Mouse (Mus musculus): ENCODE results near the gene Lyve1.
"Not testable (repeated sequence)": the region's sequence is repeated elsewhere in the genome, so short reads cannot be mapped to it uniquely, and the experiment has no call there.

The Lyve1 gene

GRCm38 (mm10) chr7:110862751-110863289 lies at the start of gene Lyve1:
TSS of gene Lyve1 (minus strand) at chr7:110863239.
- no peak for DNase-seq (ENCODE audit: low spot score)

GRCm38 (mm10) chr7:110908209-110909144 lies 45.4 kb upstream of the Lyve1 start:
- no peak for DNase-seq (ENCODE audit: low spot score)

- DNase-seq (ENCODE audit: low spot score), result no peak
Measured at GRCm38 (mm10) chr7:110906566-110906965, 43.5 kb upstream of the Lyve1 start.

GRCm38 (mm10) chr7:110903226-110903625 lies 40.2 kb upstream of the Lyve1 start:
- DNase-seq (ENCODE audit: low spot score), result no peak

DNA sequence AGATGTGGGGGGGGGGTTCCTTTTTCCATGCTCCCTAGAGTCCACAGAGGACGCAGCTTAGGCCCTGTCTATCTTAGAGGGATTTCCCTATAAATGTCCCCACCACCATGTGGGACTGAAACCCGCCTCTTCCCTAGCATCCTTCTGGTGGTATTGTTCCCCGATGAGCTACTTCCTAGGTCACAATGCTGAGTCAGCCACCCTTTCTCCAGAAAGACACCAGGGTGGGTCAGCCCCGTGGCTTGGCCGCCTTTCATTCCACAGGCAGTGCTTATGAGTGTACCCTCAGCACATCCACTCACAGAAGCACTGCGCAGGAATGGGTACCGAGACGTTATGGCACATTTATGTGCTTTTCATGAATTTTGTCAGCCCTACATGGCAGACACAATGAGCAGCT lies 34.2 kb upstream of the Lyve1 start:
- DNase-seq (ENCODE audit: low spot score), result no peak

GRCm38 (mm10) chr7:110896453-110896852 lies 33.4 kb upstream of the Lyve1 start:
- DNase-seq (ENCODE audit: low spot score), result no peak

DNA sequence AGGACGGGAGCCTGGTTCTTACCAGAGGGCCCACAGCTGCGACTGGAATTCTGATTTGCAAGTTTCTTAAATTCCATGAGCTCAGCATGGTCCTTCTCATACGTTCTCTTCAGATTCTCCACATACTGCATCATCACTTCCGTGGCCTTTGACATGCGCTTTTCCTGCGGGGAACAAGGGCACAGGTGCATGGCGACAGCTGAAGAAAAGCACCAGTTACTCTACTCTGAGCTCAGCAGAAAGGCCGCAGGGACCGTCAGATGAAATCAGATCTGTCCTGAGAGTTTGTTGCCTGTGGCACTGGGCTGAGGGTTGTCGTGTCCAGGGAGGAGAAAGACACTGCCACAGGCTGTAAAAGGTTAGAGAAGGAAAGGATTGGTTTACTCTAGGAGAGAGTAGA lies 32.7 kb upstream of the Lyve1 start:
- DNase-seq (ENCODE audit: low spot score), result not testable (repeated sequence)

DNA sequence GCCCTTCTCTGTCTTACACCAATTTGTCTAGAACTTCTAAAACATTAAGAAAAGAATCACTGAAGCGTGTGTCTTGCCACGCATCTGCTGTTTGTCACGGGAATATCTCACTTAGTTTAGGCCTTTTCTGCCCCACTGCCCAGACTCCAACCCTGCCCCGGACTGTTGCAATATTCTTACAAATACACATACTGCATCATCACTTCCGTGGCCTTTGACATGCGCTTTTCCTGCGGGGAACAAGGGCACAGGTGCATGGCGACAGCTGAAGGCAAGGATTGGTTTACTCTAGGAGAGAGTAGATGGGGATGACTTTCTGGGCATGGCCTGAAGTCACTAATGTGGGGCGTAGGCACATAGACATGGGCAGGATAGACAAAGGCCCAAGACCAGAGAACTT lies 31.6 kb upstream of the Lyve1 start:
- DNase-seq (ENCODE audit: low spot score), result no peak

- no peak for DNase-seq (ENCODE audit: low spot score)
Measured at GRCm38 (mm10) chr7:110893943-110894610, 31.0 kb upstream of the Lyve1 start.

DNA sequence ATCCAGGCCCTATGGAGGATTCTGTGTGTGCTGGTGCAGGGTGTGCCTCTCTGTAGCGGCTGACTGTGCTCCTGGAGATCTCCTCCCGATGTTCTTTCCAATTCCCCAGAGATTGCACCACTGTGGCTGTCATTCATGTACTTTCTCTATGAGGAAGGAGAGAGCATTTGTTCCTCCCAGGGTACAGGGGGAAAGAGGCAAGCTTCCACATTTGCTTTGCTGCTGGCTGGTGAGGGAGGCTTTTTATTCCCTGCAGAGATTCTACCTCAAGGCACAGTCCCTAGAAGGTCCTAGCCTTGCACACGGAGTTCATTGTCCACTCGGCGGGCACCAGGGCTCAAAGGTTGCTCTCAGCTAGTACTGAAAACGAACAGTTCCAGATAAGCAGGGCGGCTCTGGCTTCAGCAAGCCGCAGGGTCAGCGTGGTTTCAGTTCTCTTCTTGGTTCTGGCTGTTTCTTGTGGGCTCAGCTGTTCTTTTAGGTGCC lies 28.5 kb upstream of the Lyve1 start:
- peak; percentile 65 for DNase-seq (ENCODE audit: low spot score)

- no peak for DNase-seq (ENCODE audit: low spot score)
Measured at GRCm38 (mm10) chr7:110881746-110882333, 18.8 kb upstream of the Lyve1 start.

GRCm38 (mm10) chr7:110878028-110878427 lies 15.0 kb upstream of the Lyve1 start:
- no peak for DNase-seq (ENCODE audit: low spot score)

DNA sequence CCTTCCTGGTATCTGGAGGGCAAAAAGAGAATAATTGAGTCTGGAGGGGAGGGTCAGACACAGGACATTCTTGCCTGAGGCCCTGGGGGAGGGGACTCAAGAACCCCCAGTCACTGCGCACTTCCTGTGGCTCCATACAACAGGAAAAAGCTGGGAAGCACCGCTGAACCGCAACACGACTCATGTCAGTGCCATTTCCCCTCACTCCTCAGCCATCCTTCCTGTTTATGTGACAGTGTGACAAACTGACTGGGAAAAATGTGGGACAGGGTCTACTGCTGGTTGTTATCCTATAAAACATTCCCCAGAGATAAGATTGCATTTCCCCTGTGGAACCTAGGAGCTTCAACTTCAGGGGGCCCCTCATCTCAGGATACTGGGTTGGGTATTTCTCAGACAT lies 13.9 kb upstream of the Lyve1 start:
- no peak for DNase-seq (ENCODE audit: low spot score)

- DNase-seq (ENCODE audit: low spot score), result no peak
Measured at GRCm38 (mm10) chr7:110868807-110869206, 5.8 kb upstream of the Lyve1 start.

GRCm38 (mm10) chr7:110867116-110867515 lies 4.1 kb upstream of the Lyve1 start:
- no peak for DNase-seq (ENCODE audit: low spot score)

DNA sequence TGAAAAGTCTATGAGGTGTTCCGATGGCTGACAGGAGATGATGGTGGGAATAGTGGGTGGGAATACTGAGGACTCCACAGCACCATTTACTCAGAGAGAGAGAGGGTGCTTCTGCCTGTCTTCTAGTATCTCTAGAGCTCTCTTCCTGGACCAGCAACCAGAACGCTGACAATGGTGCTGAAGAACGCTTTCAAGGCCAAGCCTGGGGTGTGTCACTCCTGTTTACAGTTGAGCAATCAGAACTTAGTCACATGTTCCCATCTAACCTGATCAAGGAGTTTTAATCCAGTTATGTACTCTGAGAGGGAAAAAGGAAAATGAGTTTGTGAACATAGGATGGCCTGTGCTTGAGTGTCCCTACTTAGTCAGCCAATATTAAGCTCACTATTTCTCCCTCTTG lies 3.0 kb upstream of the Lyve1 start:
- DNase-seq (ENCODE audit: low spot score), result no peak

DNA sequence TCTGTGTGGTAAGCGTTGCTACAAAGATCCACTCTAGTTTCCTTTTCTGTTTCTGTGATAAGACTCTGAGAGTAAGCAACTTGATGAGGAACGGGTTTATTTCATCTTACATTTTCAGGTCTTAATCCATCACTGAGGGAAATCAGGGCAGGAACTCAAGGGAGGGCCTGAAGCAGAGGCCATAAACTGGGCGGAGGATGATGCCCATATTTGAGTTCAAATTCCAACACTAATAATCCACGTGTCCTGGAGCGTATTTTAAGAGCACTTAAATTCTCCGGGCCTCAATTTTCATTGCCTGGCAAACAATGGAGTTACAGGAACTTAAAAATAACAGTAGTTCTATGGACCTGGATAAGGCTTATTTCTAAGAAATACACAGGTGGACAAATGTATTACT lies 2.5 kb upstream of the Lyve1 start:
- DNase-seq (ENCODE audit: low spot score), result no peak

GRCm38 (mm10) chr7:110865038-110865437 lies 2.0 kb upstream of the Lyve1 start:
- DNase-seq (ENCODE audit: low spot score), result no peak

DNA sequence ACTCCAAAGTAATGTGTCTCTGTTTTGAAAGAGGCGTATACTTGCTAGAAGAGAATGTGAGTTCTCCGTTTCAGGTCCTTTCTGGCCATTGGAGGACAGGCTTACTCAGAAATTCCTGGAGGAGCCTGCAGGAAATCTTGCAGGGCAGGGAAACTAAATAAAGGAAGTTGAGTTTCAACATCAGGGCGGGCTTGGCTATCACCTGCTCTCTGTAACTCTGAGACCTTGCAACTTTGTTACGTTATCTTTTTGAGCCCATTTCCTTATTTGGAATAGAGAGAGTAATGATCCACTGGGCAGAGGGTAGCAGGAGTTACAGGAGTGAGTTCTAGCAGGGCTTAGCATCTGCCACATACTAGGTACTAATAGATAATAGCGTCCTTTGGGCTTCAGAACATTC lies 2.9 kb downstream of the Lyve1 start:
- DNase-seq (ENCODE audit: low spot score), result no peak

GRCm38 (mm10) chr7:110855604-110856003 lies 7.4 kb downstream of the Lyve1 start:
- no peak for DNase-seq (ENCODE audit: low spot score)

- DNase-seq (ENCODE audit: low spot score), result no peak
Measured at GRCm38 (mm10) chr7:110854927-110855546, 8.0 kb downstream of the Lyve1 start.

- no peak for DNase-seq (ENCODE audit: low spot score)
Measured at GRCm38 (mm10) chr7:110854519-110854918, 8.5 kb downstream of the Lyve1 start.
